Mouse (Mus musculus) forebrain, postnatal 0 days (tissue): ENCODE data around the gene Picalm. TPM values are rescaled to one million over a fixed set of nuclear protein-coding genes. Genes with fewer than 3 reads are reported as not detected.

Experiments
- ATAC-seq: fragments of 200-750 bp; cut with Nextera tagmentation; 2 replicates; pipeline ENCODE4 v1.8.0; 2017; ENCODE audit warnings: mild to moderate bottlenecking, moderate library complexity
- DNase-seq: peaks from one replicate; pipeline ENCODE4 v3.0.0-alpha.2; 2015
- H3K27ac ChIP-seq: fragments of 300-500 bp; sonication (generic); 2 replicates; pipeline ENCODE4 v1.5.1; 2014; ENCODE audit warnings: low read depth, mild to moderate bottlenecking, antibody characterized with exemption, low read length, moderate library complexity, mixed read lengths
- H3K27me3 ChIP-seq: fragments of 300-500 bp; sonication (generic); 2 replicates; pipeline ENCODE4 v1.6.1; 2014; ENCODE audit warnings: mild to moderate bottlenecking, low read length, mixed read lengths; ENCODE audit not compliant: insufficient read depth
- H3K36me3 ChIP-seq: fragments of 300-500 bp; sonication (generic); 2 replicates; pipeline ENCODE4 v1.6.1; 2014; ENCODE audit warnings: mild to moderate bottlenecking, moderate library complexity; ENCODE audit not compliant: insufficient read depth
- H3K4me1 ChIP-seq: fragments of 300-500 bp; sonication (generic); 2 replicates; pipeline ENCODE4 v1.6.1; 2014; ENCODE audit warnings: antibody characterized with exemption; ENCODE audit not compliant: insufficient read depth
- H3K4me2 ChIP-seq: fragments of 300-500 bp; sonication (generic); 2 replicates; pipeline ENCODE4 v1.6.1; 2014; ENCODE audit warnings: low read depth, mild to moderate bottlenecking, moderate library complexity
- H3K4me3 ChIP-seq: fragments of 300-500 bp; sonication (generic); 2 replicates; pipeline ENCODE4 v1.5.1; 2014; ENCODE audit warnings: low read depth, low read length, mixed read lengths
- H3K9ac ChIP-seq: fragments of 300-500 bp; sonication (generic); 2 replicates; pipeline ENCODE4 v1.6.1; 2014; ENCODE audit warnings: mild to moderate bottlenecking
- H3K9me3 ChIP-seq: fragments of 300-500 bp; sonication (generic); 2 replicates; pipeline ENCODE4 v1.6.1; 2016; ENCODE audit warnings: low read length
- CTCF ChIP-seq: sonication (generic); IDR thresholded peaks from 2 replicates; pipeline ENCODE4 v1.5.1; 2016; ENCODE audit warnings: antibody characterized with exemption, control low read depth, low read depth
- WGBS: fragments of 180-500 bp; shearing (Covaris S2); extraction: QIAGEN DNeasy Blood & Tissue Kit; methylation state at CpG from one replicate; pipeline ENCODE4 v1.1.7; 2014; 5-methylcytosine and 5-hydroxymethylcytosine counted together
- polyA plus RNA-seq: library from polyadenylated mRNA; unstranded; fragments of >200 nt; fragmentation: Nextera tagmentation; extraction: Ambion mirVana; gene quantifications from 2 replicates; pipeline ENCODE4 v1.2.1, GENCODE M21; 2015
- total RNA-seq: library from RNA; depleted of rRNA; stranded (reverse); fragments of >200 nt; gene quantifications from 2 replicates; pipeline ENCODE4 v1.2.3, GENCODE M21; 2014; rRNA removed

The Picalm gene
- total and polyA plus RNA-seq, 2 experiments from 2014 or later: 21.2 to 242 TPM

GRCm38 (mm10) chr7:90252946-90253345 is 122.9 kb downstream of the Picalm start:
- no peak overlapping the region for H3K4me3 ChIP-seq
- no peaks in the 10 kb centered on the region for H3K9me3 ChIP-seq
- H3K9ac ChIP-seq: no peak overlapping the region
- no peaks in the 10 kb centered on the region for H3K4me1 ChIP-seq
- H3K27ac ChIP-seq: no peak overlapping the region
- ATAC-seq (no peak), DNase-seq (no peak)
- no peaks in the 10 kb centered on the region for H3K27me3 ChIP-seq
- H3K36me3 ChIP-seq: no peaks in the 10 kb centered on the region
- WGBS: 71% methylated on average over 5 of the region's 5 CpGs
- no peak overlapping the region for H3K4me2 ChIP-seq
- peak; percentile 38; the same call in 1 of the 2 replicates for TF ChIP-seq CTCF

- no peaks in the 10 kb centered on the region for H3K4me1 ChIP-seq
- no peak for ATAC-seq
- no peak overlapping the region for H3K27ac ChIP-seq
- no peaks in the 10 kb centered on the region for H3K36me3 ChIP-seq
- DNase-seq: no peak
- H3K9ac ChIP-seq: no peak overlapping the region
- TF ChIP-seq CTCF: no peak
- no peaks in the 10 kb centered on the region for H3K27me3 ChIP-seq
- WGBS: 88% methylated on average over 2 of the region's 2 CpGs
- no peak overlapping the region for H3K4me2 ChIP-seq
- no peak overlapping the region for H3K4me3 ChIP-seq
- H3K9me3 ChIP-seq: no peaks in the 10 kb centered on the region
Observed at GRCm38 (mm10) chr7:90258701-90259100, 128.7 kb downstream of the Picalm start.

- 95% methylated on average over 2 of the region's 2 CpGs for WGBS
- Histone ChIP-seq H3K36me3 (no peaks in the 10 kb centered on the region), H3K4me1 (no peaks in the 10 kb centered on the region), H3K9ac (no peak overlapping the region), H3K4me2 (no peak overlapping the region), H3K9me3 (no peaks in the 10 kb centered on the region), H3K4me3 (no peak overlapping the region), H3K27me3 (no peaks in the 10 kb centered on the region), H3K27ac (no peak overlapping the region)
- no peak for TF ChIP-seq CTCF
- ATAC-seq (no peak), DNase-seq (no peak)
Observed at GRCm38 (mm10) chr7:90259899-90260298, 129.9 kb downstream of the Picalm start.

GRCm38 (mm10) chr7:90261902-90262599 is 132.0 kb downstream of the Picalm start:
- WGBS: 7% methylated on average over 7 of the region's 7 CpGs
- Histone ChIP-seq H3K36me3 (no peaks in the 10 kb centered on the region), H3K27me3 (no peaks in the 10 kb centered on the region), H3K4me3 (peak overlapping the region; percentile 14; the same call in 1 of the 2 replicates), H3K4me2 (peak overlapping the region; percentile 38), H3K9me3 (no peaks in the 10 kb centered on the region), H3K4me1 (0 out of 2 replicates have a peak, but pooled peaks cover 5% of the 10 kb centered on the region), H3K9ac (peak overlapping the region; percentile 31; the same call in 1 of the 2 replicates), H3K27ac (peak overlapping the region; percentile 70)
- no peak for TF ChIP-seq CTCF
- ATAC-seq (peak; percentile 82), DNase-seq (peak; percentile 69)

Other genes with a start within 250 kb of the Picalm start
- gene Ccdc81, start 226.6 kb upstream of the Picalm start, total RNA-seq: 0.77 and 1.5 TPM in 2 replicates
- gene Ccdc81, start 226.6 kb upstream of the Picalm start, polyA plus RNA-seq: 0.62 and 1.2 TPM in 2 replicates
- gene Hikeshi, start 189.0 kb upstream of the Picalm start, total RNA-seq: 80.0 and 89.2 TPM in 2 replicates
- gene Hikeshi, start 189.0 kb upstream of the Picalm start, polyA plus RNA-seq: 163 and 173 TPM in 2 replicates
- gene Eed, start 149.2 kb upstream of the Picalm start, total RNA-seq: 22.2 and 28.5 TPM in 2 replicates
- 18.1 and 20.7 TPM in 2 replicates for gene Eed, start 149.2 kb upstream of the Picalm start, polyA plus RNA-seq
- not detected in 2 replicates for gene Ccdc83, start 135.6 kb downstream of the Picalm start, total RNA-seq
- gene Ccdc83, start 135.6 kb downstream of the Picalm start, polyA plus RNA-seq: not detected in 2 replicates
- 6.4 and 6.5 TPM in 2 replicates for gene Sytl2, start 172.0 kb downstream of the Picalm start, total RNA-seq
- 4.9 and 5.2 TPM in 2 replicates for gene Sytl2, start 172.0 kb downstream of the Picalm start, polyA plus RNA-seq